In the genomic region with DNA sequence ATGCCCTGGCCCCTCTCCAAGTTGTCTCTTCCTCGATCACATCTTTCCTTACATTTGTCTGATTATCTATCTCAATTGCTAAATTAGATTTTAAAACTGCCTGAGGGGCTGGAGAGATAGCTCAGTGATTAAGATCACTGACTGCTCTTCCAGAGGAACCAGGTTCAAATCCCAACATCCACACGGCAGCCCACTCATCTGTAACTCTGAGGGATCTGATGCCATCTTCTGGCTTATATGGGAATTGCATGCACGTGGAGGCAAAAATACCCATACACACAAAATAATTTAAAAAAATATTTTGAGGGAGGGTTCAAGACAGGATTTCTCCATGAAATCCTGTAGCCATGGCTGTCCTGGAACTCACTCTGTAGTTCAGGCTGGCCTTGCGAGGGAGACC, we compare ENCODE assay signal across 13 mouse cellular contexts. TPM values are rescaled to one million over a fixed set of nuclear protein-coding genes. Genes with fewer than 3 reads are reported as not detected.
DNase-seq lines count a peak whose midpoint lies in the region; ATAC-seq and TF ChIP-seq lines count a peak whose summit lies in the region.
"Had no signal": no experiment of that assay in that cellular context is flagged by ENCODE, and none has a peak within 500 bp of the region (broad histone marks: within the 10 kb centered on the region; RNA-seq: fewer than 3 reads in every experiment).

No protein-coding gene starts in this region.

- H3K79me2 ChIP-seq in heart, adult 2 months (replicated peaks; ENCODE audit: control insufficient read depth, insufficient read depth, low read length): no peaks in the 10 kb centered on the region
- H3K79me2 ChIP-seq in MEL (ENCODE audit: control insufficient read depth, insufficient read depth, low read length, poor library complexity): no peaks in the 10 kb centered on the region

- no peaks in the 10 kb centered on the region for H3K36me3 ChIP-seq in heart, adult 2 months (ENCODE audit: control insufficient read depth, insufficient read depth, low read length)
- H3K36me3 ChIP-seq in lung, postnatal 0 days (ENCODE audit: insufficient read depth, low read length): no peaks in the 10 kb centered on the region
- peaks cover 0 to 15% of the 10 kb centered on the region in 2 experiments; a peak in 2 of 4 replicates for H3K36me3 ChIP-seq in MEL (ENCODE audit: control insufficient read depth in 1 of 2, insufficient read depth in 2 of 2, low read length in 2 of 2)
- H3K36me3 ChIP-seq: heart, embryonic 10.5 days; kidney, embryonic 15.5 days; limb, embryonic 12.5 days had no signal

- no peaks in the 10 kb centered on the region for H3K9me3 ChIP-seq in lung, postnatal 0 days (ENCODE audit: low read length)
- no peaks in the 10 kb centered on the region for H3K9me3 ChIP-seq in MEL (replicated peaks; ENCODE audit: insufficient read depth, low read length)
- H3K9me3 ChIP-seq: heart, embryonic 10.5 days; kidney, embryonic 15.5 days; limb, embryonic 12.5 days had no signal

- no peak overlapping the region for H3K4me2 ChIP-seq in lung, postnatal 0 days (replicated peaks; ENCODE audit: low read depth, low read length)
- H3K4me2 ChIP-seq: kidney, embryonic 15.5 days; limb, embryonic 12.5 days had no signal

- 63% methylated on average over 4 of the region's 4 CpGs for whole genome bisulfite sequencing in heart, adult 2 months
- 63% methylated on average over 4 of the region's 4 CpGs for WGBS in lung, postnatal 0 days

- intact Hi-C loops in heart, adult 2 months (cut with DNase I): no loop called here

- H3K27me3 ChIP-seq in heart, adult 2 months (ENCODE audit: control insufficient read depth, insufficient read depth, low read length): no peaks in the 10 kb centered on the region
- no peaks in the 10 kb centered on the region for H3K27me3 ChIP-seq in lung, postnatal 0 days (replicated peaks; ENCODE audit: insufficient read depth, low read length)
- no peaks in the 10 kb centered on the region for H3K27me3 ChIP-seq in MEL (ENCODE audit: control insufficient read depth in 1 of 2, insufficient read depth in 2 of 2, low read length in 2 of 2)
- H3K27me3 ChIP-seq: kidney, embryonic 15.5 days; limb, embryonic 12.5 days had no signal

- H3K27ac ChIP-seq in heart, adult 2 months: no peak overlapping the region
- H3K27ac ChIP-seq in lung, postnatal 0 days (ENCODE audit: low read length): no peak overlapping the region
- H3K27ac ChIP-seq in MEL (ENCODE audit: control insufficient read depth, low read depth, low read length): no peak overlapping the region
- H3K27ac ChIP-seq: heart, embryonic 10.5 days; kidney, embryonic 15.5 days; limb, embryonic 12.5 days had no signal

- TF ChIP-seq POLR2A in heart, adult 2 months (IDR thresholded peaks at IDR 0.05; ENCODE audit: insufficient read depth, low read depth, low read length): no peak
- no peak for TF ChIP-seq POLR2A in MEL (IDR thresholded peaks at IDR 0.05; ENCODE audit: control insufficient read depth in 1 of 2, insufficient read depth in 1 of 2, low read depth in 1 of 2, low read length in 2 of 2, poor library complexity in 1 of 2)

- no peak for TF ChIP-seq EP300 in heart, adult 2 months (IDR thresholded peaks at IDR 0.05; ENCODE audit: insufficient read depth, low read depth, low read length)
- no peak for TF ChIP-seq EP300 in lung, postnatal 0 days (IDR thresholded peaks at IDR 0.05)
- TF ChIP-seq EP300 in MEL (IDR thresholded peaks at IDR 0.05; ENCODE audit: low read depth in 1 of 2, low read length in 2 of 2): peak in 1 of 2 experiments; percentile 17; a peak in 1 of 4 replicates

- TF ChIP-seq RAD21 in MEL (IDR thresholded peaks at IDR 0.05; ENCODE audit: low read depth, low read length): peak; percentile 70

- no peaks in the 10 kb centered on the region for H3K4me1 ChIP-seq in heart, adult 2 months (ENCODE audit: control insufficient read depth, insufficient read depth, low read length)
- H3K4me1 ChIP-seq in lung, postnatal 0 days (ENCODE audit: insufficient read depth, low read depth, low read length): no peaks in the 10 kb centered on the region
- peaks cover 8 to 23% of the 10 kb centered on the region in 2 experiments for H3K4me1 ChIP-seq in MEL (ENCODE audit: control insufficient read depth in 1 of 2, insufficient read depth in 2 of 2, low read length in 2 of 2)
- H3K4me1 ChIP-seq: limb, embryonic 12.5 days had no signal

- ATAC-seq in lung, postnatal 0 days: no peak
- peak; percentile 38; the same call in 1 of the 2 replicates for ATAC-seq in megakaryocyte progenitor cell, adult 5-6 weeks (replicated peaks; ENCODE audit: poor library complexity)
- no peak for ATAC-seq in megakaryocyte, adult 5-6 weeks (ENCODE audit: poor library complexity, severe bottlenecking)

- no peak overlapping the region for H3K4me3 ChIP-seq in heart, adult 2 months
- H3K4me3 ChIP-seq in lung, postnatal 0 days (ENCODE audit: low read depth, low read length): no peak overlapping the region
- H3K4me3 ChIP-seq in MEL (ENCODE audit: control insufficient read depth in 1 of 2, insufficient read depth in 1 of 2, low read depth in 2 of 2, low read length in 2 of 2): no peak overlapping the region
- H3K4me3 ChIP-seq: erythroblast, embryonic 14.5 days; heart, embryonic 10.5 days; kidney, embryonic 15.5 days; limb, embryonic 12.5 days had no signal

- no peak for DNase-seq in heart, adult 2 months
- DNase-seq in heart, adult 11 months: no peak
- DNase-seq in lung, postnatal 0 days (ENCODE audit: low spot score): peak; percentile 52
- no peak for DNase-seq in lung, postnatal 25 days (ENCODE audit: low spot score)
- DNase-seq in MEL (ENCODE audit: low read depth, low spot score): peak; percentile 67
- no peak for DNase-seq in right cerebral cortex, postnatal 36 days (ENCODE audit: low spot score in 2 of 2)
- DNase-seq: right cerebral cortex, postnatal 14 days had no signal

- no peak overlapping the region for H3K9ac ChIP-seq in heart, adult 2 months (ENCODE audit: low read depth, low read length)
- no peak overlapping the region for H3K9ac ChIP-seq in lung, postnatal 0 days (replicated peaks; ENCODE audit: low read depth)
- no peak overlapping the region for H3K9ac ChIP-seq in MEL (ENCODE audit: control insufficient read depth, low read depth, low read length, poor library complexity, severe bottlenecking)
- H3K9ac ChIP-seq: kidney, embryonic 15.5 days; limb, embryonic 12.5 days had no signal

- peak; percentile 73 for TF ChIP-seq CTCF in heart, adult 2 months (IDR thresholded peaks at IDR 0.05)
- TF ChIP-seq CTCF in lung, postnatal 0 days (IDR thresholded peaks at IDR 0.05): peak; percentile 72
- TF ChIP-seq CTCF in MEL (IDR thresholded peaks at IDR 0.05 in 2 of 3, conservative IDR thresholded peaks at IDR 0.05 in 1 of 3; ENCODE audit: control insufficient read depth in 1 of 3, insufficient read depth in 1 of 3, low read depth in 2 of 3, low read length in 3 of 3, poor library complexity in 1 of 3, severe bottlenecking in 1 of 3): peak; percentile 46 to 73 (median 66)

RNA-seq across cellular contexts. Expression of gene Tigd3, which starts 8.1 kb away (rescaled TPM):
- under 1 TPM; 0.14 to 0.47 TPM for total RNA-seq in heart, adult 2 months (2021)
- 0.25 and 0.67 TPM in 2 replicates for polyA plus RNA-seq in heart, adult 2 months (2012; rRNA removed)
- 1.3 and 1.5 TPM in 2 replicates for polyA plus RNA-seq in lung, postnatal 0 days (2015; fragmentation: Nextera tagmentation; extraction: Ambion mirVana)
- 1.9 and 2.1 TPM in 2 replicates for total RNA-seq in MEL (2012; rRNA removed)
- polyA plus RNA-seq in MEL (2012; ENCODE audit: insufficient read depth in 1 of 2, insufficient read length in 2 of 2, low read depth in 1 of 2, low replicate concordance in 2 of 2, missing spikeins in 1 of 2): 1 to 10 TPM in 1 of 2 experiments, not detected in 1; 2.2 TPM
- 0.32 and 0.81 TPM in 2 replicates for total RNA-seq in megakaryocyte progenitor cell, adult 5-6 weeks (2015)
- total RNA-seq in megakaryocyte progenitor cell, adult 5-6 weeks (2017): 1.5 and 2.8 TPM in 2 replicates
- total RNA-seq in megakaryocyte, adult 5-6 weeks (2015): 0.54 and 0.59 TPM in 2 replicates
- total RNA-seq in megakaryocyte, adult 5-6 weeks (2017): 1.0 and 1.8 TPM in 2 replicates

RNA-seq across cellular contexts. Expression of gene Slc25a45, which starts 8.2 kb away (rescaled TPM):
- total RNA-seq in heart, adult 2 months (2021): 1 to 10 TPM; 2.8 TPM
- 7.9 and 8.2 TPM in 2 replicates for polyA plus RNA-seq in heart, adult 2 months (2012; rRNA removed)
- 8.4 and 10.2 TPM in 2 replicates for polyA plus RNA-seq in lung, postnatal 0 days (2015; fragmentation: Nextera tagmentation; extraction: Ambion mirVana)
- total RNA-seq in MEL (2012; rRNA removed): 20.7 and 23.5 TPM in 2 replicates
- 10 to 100 TPM in 1 of 2 experiments, not detected in 1; 30.7 TPM for polyA plus RNA-seq in MEL (2012; ENCODE audit: insufficient read depth in 1 of 2, insufficient read length in 2 of 2, low read depth in 1 of 2, low replicate concordance in 2 of 2, missing spikeins in 1 of 2)
- 28.7 and 30.5 TPM in 2 replicates for total RNA-seq in megakaryocyte progenitor cell, adult 5-6 weeks (2015)
- 30.2 and 39.5 TPM in 2 replicates for total RNA-seq in megakaryocyte progenitor cell, adult 5-6 weeks (2017)
- total RNA-seq in megakaryocyte, adult 5-6 weeks (2015): 55.6 and 67.9 TPM in 2 replicates
- 69.1 and 73.5 TPM in 2 replicates for total RNA-seq in megakaryocyte, adult 5-6 weeks (2017)
- polyA plus RNA-seq: erythroblast, embryonic 14.5 days had no signal

RNA-seq across cellular contexts. Expression of gene Frmd8, which starts 10.8 kb away (rescaled TPM):
- 1 to 10 TPM; 7.7 to 8.4 TPM for total RNA-seq in heart, adult 2 months (2021)
- 7.0 and 9.3 TPM in 2 replicates for polyA plus RNA-seq in heart, adult 2 months (2012; rRNA removed)
- polyA plus RNA-seq in lung, postnatal 0 days (2015; fragmentation: Nextera tagmentation; extraction: Ambion mirVana): 33.9 and 35.1 TPM in 2 replicates
- total RNA-seq in MEL (2012; rRNA removed): 20.8 and 22.8 TPM in 2 replicates
- 10 to 100 TPM in 1 of 2 experiments, not detected in 1; 34.4 TPM for polyA plus RNA-seq in MEL (2012; ENCODE audit: insufficient read depth in 1 of 2, insufficient read length in 2 of 2, low read depth in 1 of 2, low replicate concordance in 2 of 2, missing spikeins in 1 of 2)
- total RNA-seq in megakaryocyte progenitor cell, adult 5-6 weeks (2015): 15.7 and 16.3 TPM in 2 replicates
- total RNA-seq in megakaryocyte progenitor cell, adult 5-6 weeks (2017): 16.2 and 17.7 TPM in 2 replicates
- 21.4 and 21.9 TPM in 2 replicates for total RNA-seq in megakaryocyte, adult 5-6 weeks (2015)
- total RNA-seq in megakaryocyte, adult 5-6 weeks (2017): 19.3 and 23.3 TPM in 2 replicates

RNA-seq across cellular contexts. Expression of gene Dpf2, which starts 27.0 kb away (rescaled TPM):
- total RNA-seq in heart, adult 2 months (2021): 10 to 100 TPM; 82.3 to 83.5 TPM
- polyA plus RNA-seq in heart, adult 2 months (2012; rRNA removed): 71.8 and 104 TPM in 2 replicates
- 77.7 and 78.0 TPM in 2 replicates for polyA plus RNA-seq in lung, postnatal 0 days (2015; fragmentation: Nextera tagmentation; extraction: Ambion mirVana)
- 45.7 and 58.6 TPM in 2 replicates for total RNA-seq in MEL (2012; rRNA removed)
- 100 to 1,000 TPM; 133 to 166 TPM for polyA plus RNA-seq in MEL (2012; ENCODE audit: insufficient read depth in 1 of 2, insufficient read length in 2 of 2, low read depth in 1 of 2, low replicate concordance in 2 of 2, missing spikeins in 1 of 2)
- total RNA-seq in megakaryocyte progenitor cell, adult 5-6 weeks (2015): 47.6 and 50.3 TPM in 2 replicates
- total RNA-seq in megakaryocyte progenitor cell, adult 5-6 weeks (2017): 65.1 and 83.0 TPM in 2 replicates
- 52.2 and 52.4 TPM in 2 replicates for total RNA-seq in megakaryocyte, adult 5-6 weeks (2015)
- total RNA-seq in megakaryocyte, adult 5-6 weeks (2017): 88.7 and 107 TPM in 2 replicates

RNA-seq across cellular contexts. Expression of gene Cdc42ep2, which starts 38.8 kb away (rescaled TPM):
- total RNA-seq in heart, adult 2 months (2021): 1 to 10 TPM; 8.0 to 8.4 TPM
- 11.7 and 19.0 TPM in 2 replicates for polyA plus RNA-seq in heart, adult 2 months (2012; rRNA removed)
- polyA plus RNA-seq in lung, postnatal 0 days (2015; fragmentation: Nextera tagmentation; extraction: Ambion mirVana): 21.3 and 23.2 TPM in 2 replicates
- total RNA-seq in MEL (2012; rRNA removed): 0.75 and 1.1 TPM in 2 replicates
- polyA plus RNA-seq in MEL (2012; ENCODE audit: insufficient read depth in 1 of 2, insufficient read length in 2 of 2, low read depth in 1 of 2, low replicate concordance in 2 of 2, missing spikeins in 1 of 2): 1 to 10 TPM in 1 of 2 experiments, not detected in 1; 1.7 TPM
- total RNA-seq in megakaryocyte progenitor cell, adult 5-6 weeks (2015): not detected in 2 replicates
- 0.07 TPM in 1 of 2 replicates, not detected in the other for total RNA-seq in megakaryocyte progenitor cell, adult 5-6 weeks (2017)
- 3.0 and 3.4 TPM in 2 replicates for total RNA-seq in megakaryocyte, adult 5-6 weeks (2015)
- 1.7 and 1.9 TPM in 2 replicates for total RNA-seq in megakaryocyte, adult 5-6 weeks (2017)

Comparison
In these comparisons a context has a peak if more than half of its experiments do, and no peak if none do; other contexts are left out.
1. DNase-seq: peak in lung, postnatal 0 days (single experiment) and MEL (single experiment); none in heart, adult 2 months (0 of 2), heart, adult 11 months (single experiment), lung, postnatal 25 days (single experiment) and right cerebral cortex, postnatal 36 days (0 of 2).
2. Peak in every context shown above with its lines, with median percentiles within 50 percentile points of each other: CTCF ChIP-seq.